Mouse (Mus musculus) ovary, adult 18-20 months (tissue): ENCODE data around the gene Ccr5.

Experiments
- DNase-seq: peaks from one replicate; pipeline ENCODE4 v3.0.0; 2022; ENCODE audit warnings: low spot score, mixed read lengths

Ccr5 gene

GRCm38 (mm10) chr9:124138055-124138775 is 16.9 kb downstream of the Ccr5 start:
- no peak for DNase-seq

- DNase-seq: no peak
Observed at GRCm38 (mm10) chr9:124143678-124144077, 22.3 kb downstream of the Ccr5 start.

- no peak for DNase-seq
Observed at GRCm38 (mm10) chr9:124146307-124146706, 25.0 kb downstream of the Ccr5 start.
